Mouse (Mus musculus): ENCODE data around the gene Gstm2. TPM values are rescaled to one million over a fixed set of nuclear protein-coding genes. Genes with fewer than 3 reads are reported as not detected.

The Gstm2 gene
- total RNA-seq (2023), result 1.3 TPM

GRCm38 (mm10) chr3:107986041-107986562, at the start of gene Gstm2:
TSS of gene Gstm2 (minus strand) at chr3:107986453.

GRCm38 (mm10) chr3:108017473-108018189, 31.4 kb upstream of the Gstm2 start, which contains the start of gene Gstm1:
TSS of gene Gstm1 (minus strand) at chr3:108017973.

GRCm38 (mm10) chr3:107968724-107969395, 17.4 kb downstream of the Gstm2 start, which contains the start of gene Gstm3:
TSS of gene Gstm3 (minus strand) at chr3:107969283.

GRCm38 (mm10) chr3:107943239-107943990, 42.8 kb downstream of the Gstm2 start, which contains the start of gene Gstm6:
TSS of gene Gstm6 (minus strand) at chr3:107943749.

Other genes with a start within 250 kb of the Gstm2 start
- 5.2 TPM for gene Csf1, start 226.0 kb downstream of the Gstm2 start, total RNA-seq (2023)
- not detected for gene Eps8l3, start 109.2 kb downstream of the Gstm2 start, total RNA-seq (2023)
- gene Gstm5, start 90.6 kb downstream of the Gstm2 start, total RNA-seq (2023), result not detected
- 2.7 TPM for gene Gstm7, start 54.6 kb downstream of the Gstm2 start, total RNA-seq (2023)
- not detected for gene Gstm6, start 42.7 kb downstream of the Gstm2 start, total RNA-seq (2023)
- not detected for gene Gstm3, start 17.2 kb downstream of the Gstm2 start, total RNA-seq (2023)
- 9.4 TPM for gene Gstm1, start 31.5 kb upstream of the Gstm2 start, total RNA-seq (2023)
- gene Gstm4, start 58.4 kb upstream of the Gstm2 start, total RNA-seq (2023), result 3.9 TPM
- 33.1 TPM for gene Ampd2, start 100.2 kb upstream of the Gstm2 start, total RNA-seq (2023)
- not detected for gene Gnat2, start 106.3 kb upstream of the Gstm2 start, total RNA-seq (2023)
- gene Gnai3, start 159.7 kb upstream of the Gstm2 start, total RNA-seq (2023), result 86.8 TPM
- not detected for gene Gpr61, start 168.4 kb upstream of the Gstm2 start, total RNA-seq (2023)
- gene Amigo1, start 199.9 kb upstream of the Gstm2 start, total RNA-seq (2023), result 2.4 TPM
- gene Cyb561d1, start 214.8 kb upstream of the Gstm2 start, total RNA-seq (2023), result 33.5 TPM
- 43.8 TPM for gene Atxn7l2, start 224.5 kb upstream of the Gstm2 start, total RNA-seq (2023)
- gene Sypl2, start 240.2 kb upstream of the Gstm2 start, total RNA-seq (2023), result not detected

All from CD4-positive naive resting alpha-beta T cell, adult 57 days (primary cell).